Comparison of ENCODE assay signal across 31 mouse cellular contexts in the genomic region with DNA sequence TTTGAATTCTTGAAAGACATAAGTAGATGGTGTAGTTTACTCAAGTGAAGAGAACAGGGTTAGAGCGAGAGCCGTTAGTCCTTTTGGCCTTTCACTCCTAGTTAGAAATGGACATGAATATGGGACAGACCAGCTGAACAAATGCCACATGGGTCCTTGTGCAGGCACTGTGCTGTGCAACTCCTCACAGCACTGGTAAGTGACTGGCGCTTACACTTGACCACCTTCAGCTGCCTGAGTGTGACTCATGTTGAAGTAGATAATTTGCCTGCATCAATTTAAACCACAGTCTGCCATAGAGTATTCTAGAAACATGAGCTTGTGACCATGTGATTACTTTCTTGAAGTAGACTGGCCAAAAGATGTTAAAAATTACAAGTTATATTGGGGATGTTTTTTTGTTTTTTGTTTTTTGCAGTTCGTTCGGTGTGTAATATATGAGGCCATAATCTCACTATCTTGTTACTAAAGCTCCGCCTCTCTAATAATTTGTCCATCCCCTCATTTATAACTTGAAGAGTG.
DNase-seq lines count a peak whose midpoint lies in the region; ATAC-seq and TF ChIP-seq lines count a peak whose summit lies in the region.
"Had no signal": no experiment of that assay in that cellular context is flagged by ENCODE, and none has a peak within 500 bp of the region (broad histone marks: within the 10 kb centered on the region; RNA-seq: fewer than 3 reads in every experiment).

No protein-coding gene starts in this region.

- H3K79me2 ChIP-seq in C2C12 (ENCODE audit: control insufficient read depth, insufficient read depth) = no peaks in the 10 kb centered on the region
- no peaks in the 10 kb centered on the region for H3K79me2 ChIP-seq in myocyte (ENCODE audit: control insufficient read depth, insufficient read depth)

- H3K27me3 ChIP-seq in C2C12 (ENCODE audit: control insufficient read depth, insufficient read depth, insufficient read length) = no peaks in the 10 kb centered on the region
- H3K27me3 ChIP-seq in Patski = no peaks in the 10 kb centered on the region
- H3K27me3 ChIP-seq in myocyte (ENCODE audit: control insufficient read depth, insufficient read depth, insufficient read length) = no peaks in the 10 kb centered on the region
- H3K27me3 ChIP-seq in hindbrain, embryonic 11.5 days (ENCODE audit: control insufficient read depth, insufficient read depth, low read length) = no peaks in the 10 kb centered on the region
- H3K27me3 ChIP-seq: embryonic facial prominence, embryonic 13.5 days; forebrain, embryonic 15.5 days had no signal

- no peak overlapping the region for H3K9ac ChIP-seq in hindbrain, embryonic 11.5 days (ENCODE audit: low read depth, low read length)
- H3K9ac ChIP-seq: embryonic facial prominence, embryonic 13.5 days; forebrain, embryonic 15.5 days; hindbrain, embryonic 14.5 days had no signal

- no peaks in the 10 kb centered on the region for H3K9me3 ChIP-seq in hindbrain, embryonic 11.5 days (ENCODE audit: control insufficient read depth, low read length)
- H3K9me3 ChIP-seq: embryonic facial prominence, embryonic 10.5 days; embryonic facial prominence, embryonic 13.5 days; forebrain, embryonic 15.5 days; hindbrain, embryonic 10.5 days had no signal

- H3ac ChIP-seq in C2C12 (ENCODE audit: control insufficient read depth, insufficient read length, low read depth) = no peak overlapping the region
- no peak overlapping the region for H3ac ChIP-seq in myocyte (ENCODE audit: control insufficient read depth, insufficient read length)

- peak; percentile 9 for DNase-seq in testis, postnatal 10 days (ENCODE audit: low spot score)
- DNase-seq in testis, postnatal 14 days (ENCODE audit: low spot score) = no peak
- no peak for DNase-seq in Patski (ENCODE audit: low read depth, low spot score)
- no peak for DNase-seq in urinary bladder, adult 2 months (ENCODE audit: low spot score)
- no peak for DNase-seq in c-Kit-positive CD71-positive TER-119-positive erythroid progenitor cells, embryonic 14.5 days (ENCODE audit: low spot score)
- no peak for DNase-seq in hindbrain, embryonic 11.5 days (ENCODE audit: low spot score)
- DNase-seq: adrenal gland, adult 8-10 months; adrenal gland, postnatal 25 days; B cell, adult 2 months; cerebellum, adult 18-20 months; cerebellum, adult 9-10 months; cerebellum, postnatal 14 days; embryo, embryonic 11 days; gastrocnemius, postnatal 10 days; gastrocnemius, postnatal 36 days; heart, postnatal 36 days; kidney, adult 18-20 months; kidney, adult 9 months had no signal

- H3K79me3 ChIP-seq in C2C12 (ENCODE audit: low read depth) = no peaks in the 10 kb centered on the region

- peak; percentile 66 for TF ChIP-seq POLR2A in myocyte (IDR thresholded peaks at IDR 0.05; ENCODE audit: insufficient read length, low read depth)

- ATAC-seq in Patski = peak; percentile 67
- no peak for ATAC-seq in hindbrain, embryonic 11.5 days (ENCODE audit: low FRiP score)
- ATAC-seq: activated CD4-positive, CD25-positive, alpha-beta regulatory T cell, adult 4 months; CD4-positive, CD25-positive, alpha-beta regulatory T cell, adult 4 months; forebrain, embryonic 15.5 days; hindbrain, postnatal 0 days; inflammation-experienced regulatory T-cells, adult 6 months; intestine, embryonic 16.5 days had no signal

- 94% methylated on average over 6 of the region's 6 CpGs for WGBS in hindbrain, embryonic 11.5 days

- H3K4me3 ChIP-seq in C2C12 (ENCODE audit: insufficient read depth, poor library complexity, severe bottlenecking) (no peak overlapping the region), myocyte (no peak overlapping the region)
- H3K4me3 ChIP-seq in hindbrain, embryonic 11.5 days (ENCODE audit: low read depth, low read length) = no peak overlapping the region
- H3K4me3 ChIP-seq: embryonic facial prominence, embryonic 10.5 days; embryonic facial prominence, embryonic 13.5 days; forebrain, embryonic 15.5 days; hindbrain, embryonic 10.5 days had no signal

- H3K4me1 ChIP-seq in hindbrain, embryonic 11.5 days (replicated peaks; ENCODE audit: control insufficient read depth, insufficient read depth, low read length) = no peaks in the 10 kb centered on the region

- H3K36me3 ChIP-seq in C2C12 (ENCODE audit: control insufficient read depth, insufficient read depth) (no peaks in the 10 kb centered on the region), myocyte (ENCODE audit: control insufficient read depth, insufficient read depth) (no peaks in the 10 kb centered on the region)
- no peaks in the 10 kb centered on the region for H3K36me3 ChIP-seq in hindbrain, embryonic 11.5 days (ENCODE audit: control insufficient read depth, insufficient read depth, low read length)
- H3K36me3 ChIP-seq: embryonic facial prominence, embryonic 10.5 days; embryonic facial prominence, embryonic 13.5 days; forebrain, embryonic 15.5 days; hindbrain, embryonic 10.5 days had no signal

- no peak for TF ChIP-seq CTCF in C2C12 (IDR thresholded peaks at IDR 0.05; ENCODE audit: control insufficient read depth, insufficient read depth, insufficient read length)
- TF ChIP-seq CTCF in Patski (IDR thresholded peaks at IDR 0.05) = no peak

- in situ Hi-C loops in Patski (cut with MboI; ENCODE audit: low pct_unique_long_range_greater_than_20kb) = no loop called here

- CTCF ChIA-PET in Patski (lab: Charles Lee) = interaction anchor here (1.1 kb wide), 1 partner anchor 13 kb away, joined by 3 read pairs; no protein-coding TSS in a partner anchor

- H3K4me2 ChIP-seq in myocyte (ENCODE audit: low read depth) = peak overlapping the region; percentile 74
- no peak overlapping the region for H3K4me2 ChIP-seq in hindbrain, embryonic 11.5 days (replicated peaks; ENCODE audit: low read depth, low read length)
- H3K4me2 ChIP-seq: embryonic facial prominence, embryonic 13.5 days; forebrain, embryonic 15.5 days; heart, embryonic 11.5 days; hindbrain, embryonic 14.5 days had no signal

- POLR2A ChIA-PET in Patski (lab: Charles Lee) = no interaction called here

- no peak overlapping the region for H3K27ac ChIP-seq in hindbrain, embryonic 11.5 days (ENCODE audit: low read depth, low read length)
- H3K27ac ChIP-seq: embryonic facial prominence, embryonic 10.5 days; embryonic facial prominence, embryonic 13.5 days; forebrain, embryonic 15.5 days; hindbrain, embryonic 10.5 days; hindbrain, embryonic 14.5 days; hindbrain, postnatal 0 days had no signal

TF ChIP-seq in C2C12, 6 proteins besides CTCF, POLR2A, EP300 and RAD21:
- TF ChIP-seq MAX (IDR thresholded peaks at IDR 0.05) (peak; percentile 61), MYOG (IDR thresholded peaks at IDR 0.05; ENCODE audit: control insufficient read depth, extremely low read depth, insufficient read length) (no peak), MYOD1 (IDR thresholded peaks at IDR 0.05; ENCODE audit: control insufficient read depth, insufficient read length, low read depth) (peak; percentile 86), CEBPB (IDR thresholded peaks at IDR 0.05; ENCODE audit: low read depth) (no peak), USF1 (IDR thresholded peaks at IDR 0.05; ENCODE audit: low read depth) (peak; percentile 88), FOSL1 (IDR thresholded peaks at IDR 0.05; ENCODE audit: insufficient read depth, low read length, poor library complexity, severe bottlenecking) (peak; percentile 24)

TF ChIP-seq in myocyte, 11 proteins besides CTCF, POLR2A, EP300 and RAD21:
- TF ChIP-seq E2F4 (IDR thresholded peaks at IDR 0.05; ENCODE audit: insufficient read depth) (no peak), MYOD1 (IDR thresholded peaks at IDR 0.05; ENCODE audit: control insufficient read depth in 1 of 3, insufficient read length in 2 of 3, low read depth in 2 of 3) (peak; percentile 19 to 84 (median 76)), SRF (IDR thresholded peaks at IDR 0.05; ENCODE audit: control insufficient read depth, insufficient read length, low read depth) (no peak), REST (IDR thresholded peaks at IDR 0.05; ENCODE audit: insufficient read depth, insufficient read length) (no peak), MAX (IDR thresholded peaks at IDR 0.05; ENCODE audit: low read depth) (no peak), CEBPB (IDR thresholded peaks at IDR 0.05; ENCODE audit: insufficient read depth, poor library complexity, severe bottlenecking) (no peak), MYOG (IDR thresholded peaks at IDR 0.05; ENCODE audit: control insufficient read depth in 1 of 3, insufficient read depth in 1 of 3, insufficient read length in 2 of 3, low read depth in 2 of 3) (peak; percentile 39 to 79 (median 66)), USF1 (IDR thresholded peaks at IDR 0.05; ENCODE audit: low read depth) (peak; percentile 82), POLR2AphosphoS2 (IDR thresholded peaks at IDR 0.05; ENCODE audit: insufficient read length, low read depth) (no peak), TCF3 (IDR thresholded peaks at IDR 0.05; ENCODE audit: insufficient read length, low read depth) (no peak), TCF12 (IDR thresholded peaks at IDR 0.05; ENCODE audit: insufficient read depth, poor library complexity, severe bottlenecking) (no peak)
